Mouse (Mus musculus) intestine, embryonic 14.5 days (tissue): ENCODE measurements around the gene Lipi. TPM values are rescaled to one million over a fixed set of nuclear protein-coding genes. Genes with fewer than 3 reads are reported as not detected.

ENCODE experiments used
- ATAC-seq: fragments of 200-750 bp; cut with Nextera tagmentation; replicated peaks from 2 replicates; pipeline ENCODE4 v1.8.0; 2017; ENCODE audit warnings: low read depth, moderate number of reproducible peaks, moderate TSS enrichment, moderate library complexity; ENCODE audit not compliant: low FRiP score, low TSS enrichment
- DNase-seq: peaks from one replicate; pipeline ENCODE4 v3.0.0-alpha.2; 2018; ENCODE audit warnings: low spot score
- H3K27ac ChIP-seq: fragments of 300-500 bp; sonication (generic); 2 replicates; pipeline ENCODE4 v1.5.1; 2014; ENCODE audit warnings: low read depth, mild to moderate bottlenecking, control low read depth
- H3K27me3 ChIP-seq: fragments of 300-500 bp; sonication (generic); replicated peaks from 2 replicates; pipeline ENCODE4 v1.6.1; 2014; ENCODE audit warnings: low read length, control low read depth; ENCODE audit not compliant: control insufficient read depth, insufficient read depth
- H3K36me3 ChIP-seq: fragments of 300-500 bp; sonication (generic); 2 replicates; pipeline ENCODE4 v1.6.1; 2014; ENCODE audit warnings: low read length, control low read depth; ENCODE audit not compliant: control insufficient read depth, insufficient read depth
- H3K4me1 ChIP-seq: fragments of 300-500 bp; sonication (generic); replicated peaks from 2 replicates; pipeline ENCODE4 v1.6.1; 2014; ENCODE audit warnings: low read length, control low read depth, mixed read lengths; ENCODE audit not compliant: control insufficient read depth, insufficient read depth
- H3K4me2 ChIP-seq: fragments of 300-500 bp; sonication (generic); 2 replicates; pipeline ENCODE4 v1.6.1; 2014; ENCODE audit warnings: low read length
- H3K4me3 ChIP-seq: fragments of 300-500 bp; sonication (generic); 2 replicates; pipeline ENCODE4 v1.5.1; 2014; ENCODE audit warnings: low read depth, low read length, control low read depth, mixed read lengths
- H3K9ac ChIP-seq: fragments of 300-500 bp; sonication (generic); 2 replicates; pipeline ENCODE4 v1.6.1; 2014; ENCODE audit warnings: mild to moderate bottlenecking, low read length
- H3K9me3 ChIP-seq: fragments of 300-500 bp; sonication (generic); 2 replicates; pipeline ENCODE4 v1.6.1; 2016; ENCODE audit warnings: low read length, control low read depth; ENCODE audit not compliant: control insufficient read depth
- WGBS: fragments of 180-500 bp; shearing (Covaris S2); extraction: QIAGEN DNeasy Blood & Tissue Kit; methylation state at CpG from one replicate; pipeline ENCODE4 v1.1.7; 2014; 5-methylcytosine and 5-hydroxymethylcytosine counted together
- polyA plus RNA-seq: library from polyadenylated mRNA; unstranded; fragments of >200 nt; fragmentation: Nextera tagmentation; extraction: Ambion mirVana; gene quantifications from 2 replicates; pipeline ENCODE4 v1.2.1, GENCODE M21; 2014

Gene Lipi
- polyA plus RNA-seq: not detected in 2 replicates

- Histone ChIP-seq H3K36me3 (no peaks in the 10 kb centered on the region), H3K9me3 (no peaks in the 10 kb centered on the region), H3K27me3 (no peaks in the 10 kb centered on the region), H3K4me2 (no peak within 1 kb of the TSS), H3K4me3 (no peak within 1 kb of the TSS), H3K4me1 (no peaks in the 10 kb centered on the region), H3K27ac (no peak within 1 kb of the TSS), H3K9ac (no peak within 1 kb of the TSS)
- DNase-seq (no peak), ATAC-seq (no peak)
- 77% methylated on average over 7 of the region's 7 CpGs for WGBS
These were observed at the start of gene Lipi for GRCm38 (mm10) chr16:75585961-75586360. Gene Lipi, minus strand, starts transcription at chr16:75586061.

GRCm38 (mm10) chr16:75627862-75628261 lies 42.0 kb upstream of the Lipi start:
- no peaks in the 10 kb centered on the region for H3K27me3 ChIP-seq

GRCm38 (mm10) chr16:75617651-75618349 lies 31.9 kb upstream of the Lipi start:
- H3K9me3 ChIP-seq: no peaks in the 10 kb centered on the region
- ATAC-seq (no peak), DNase-seq (no peak)
- no peaks in the 10 kb centered on the region for H3K4me1 ChIP-seq
- no peak overlapping the region for H3K27ac ChIP-seq
- H3K4me3 ChIP-seq: no peak overlapping the region
- H3K27me3 ChIP-seq: no peaks in the 10 kb centered on the region
- no peaks in the 10 kb centered on the region for H3K36me3 ChIP-seq
- WGBS: 75% methylated on average over 2 of the region's 2 CpGs
- H3K9ac ChIP-seq: no peak overlapping the region
- no peak overlapping the region for H3K4me2 ChIP-seq

More at GRCm38 (mm10) chr16:75627862-75628261, 42.0 kb upstream of the Lipi start:
- Histone ChIP-seq H3K4me2 (no peak overlapping the region), H3K4me1 (no peaks in the 10 kb centered on the region), H3K4me3 (no peak overlapping the region), H3K27ac (no peak overlapping the region), H3K9me3 (no peaks in the 10 kb centered on the region), H3K36me3 (no peaks in the 10 kb centered on the region), H3K9ac (no peak overlapping the region)
- WGBS: 87% methylated on average over 2 of the region's 2 CpGs
- ATAC-seq (no peak), DNase-seq (no peak)

- no peak overlapping the region for H3K9ac ChIP-seq
- no peaks in the 10 kb centered on the region for H3K36me3 ChIP-seq
- no peak overlapping the region for H3K4me2 ChIP-seq
- DNase-seq: no peak
- no peaks in the 10 kb centered on the region for H3K27me3 ChIP-seq
- H3K27ac ChIP-seq: no peak overlapping the region
- no peak for ATAC-seq
- H3K4me3 ChIP-seq: no peak overlapping the region
- no peaks in the 10 kb centered on the region for H3K9me3 ChIP-seq
- H3K4me1 ChIP-seq: no peaks in the 10 kb centered on the region
These were observed 26.7 kb upstream of the Lipi start for GRCm38 (mm10) chr16:75612561-75612960.

GRCm38 (mm10) chr16:75606415-75606814 lies 20.6 kb upstream of the Lipi start:
- Histone ChIP-seq H3K27ac (no peak overlapping the region), H3K4me1 (no peaks in the 10 kb centered on the region), H3K27me3 (no peaks in the 10 kb centered on the region), H3K9ac (no peak overlapping the region), H3K4me3 (no peak overlapping the region), H3K4me2 (no peak overlapping the region), H3K9me3 (peaks cover 2% of the 10 kb centered on the region; the same call in 1 of the 2 replicates), H3K36me3 (no peaks in the 10 kb centered on the region)
- ATAC-seq (no peak), DNase-seq (no peak)
- 57% methylated on average over 1 of the region's 1 CpGs for WGBS

- Histone ChIP-seq H3K27me3 (peaks cover 12% of the 10 kb centered on the region), H3K4me2 (peak overlapping the region; percentile 75), H3K4me3 (peak overlapping the region; percentile 72), H3K27ac (no peak overlapping the region), H3K9ac (no peak overlapping the region), H3K4me1 (0 out of 2 replicates have a peak, but pooled peaks cover 5% of the 10 kb centered on the region), H3K36me3 (no peaks in the 10 kb centered on the region), H3K9me3 (no peaks in the 10 kb centered on the region)
- DNase-seq: no peak
- ATAC-seq: no peak
- WGBS: 17% methylated on average over 15 of the region's 15 CpGs
These were observed 7.8 kb upstream of the Lipi start for GRCm38 (mm10) chr16:75593501-75594183.

- H3K4me1 ChIP-seq: 0 out of 2 replicates have a peak, but pooled peaks cover 5% of the 10 kb centered on the region
- WGBS: under 1% methylated on average over 55 of the region's 55 CpGs
- H3K27ac ChIP-seq: no peak within 1 kb of the TSS
- DNase-seq (peak; percentile 87), ATAC-seq (peak; percentile 92)
- no peaks in the 10 kb centered on the region for H3K9me3 ChIP-seq
- H3K4me2 ChIP-seq: peak within 1 kb of the TSS; percentile 75
- H3K36me3 ChIP-seq: no peaks in the 10 kb centered on the region
- peak within 1 kb of the TSS; percentile 34 for H3K9ac ChIP-seq
- peak within 1 kb of the TSS; percentile 72 for H3K4me3 ChIP-seq
- H3K27me3 ChIP-seq: peaks cover 12% of the 10 kb centered on the region
These were observed 7.0 kb upstream of the Lipi start, which contains the start of gene Rbm11 for GRCm38 (mm10) chr16:75592671-75593500. Gene Rbm11, plus strand, starts transcription at chr16:75592844.

- Histone ChIP-seq H3K4me1 (no peaks in the 10 kb centered on the region), H3K9ac (no peak overlapping the region), H3K36me3 (no peaks in the 10 kb centered on the region), H3K4me3 (no peak overlapping the region), H3K27me3 (no peaks in the 10 kb centered on the region), H3K27ac (no peak overlapping the region), H3K4me2 (no peak overlapping the region), H3K9me3 (no peaks in the 10 kb centered on the region)
- no peak for ATAC-seq
- WGBS: 27% methylated on average over 3 of the region's 3 CpGs
- no peak for DNase-seq
These were observed 605 bp upstream of the Lipi start for GRCm38 (mm10) chr16:75586466-75586865.
